Mouse (Mus musculus): Measurements from ENCODE around the gene H2-Aa. TPM values are rescaled to one million over a fixed set of nuclear protein-coding genes. Genes with fewer than 3 reads are reported as not detected.

The H2-Aa gene
- total RNA-seq, 2 experiments from 2014 or later: 7.0 to 13.1 TPM

GRCm38 (mm10) chr17:34300691-34301566, 13.3 kb upstream of the H2-Aa start:
- no peak for DNase-seq
- intact Hi-C loops (cut with DNase I): no loop called here

- intact Hi-C loops (cut with DNase I): no loop called here
- DNase-seq: no peak
These were observed 12.4 kb upstream of the H2-Aa start for GRCm38 (mm10) chr17:34300071-34300470.

- DNase-seq: no peak
- intact Hi-C loops (cut with DNase I): no loop called here
These were observed 11.7 kb upstream of the H2-Aa start for GRCm38 (mm10) chr17:34299356-34299755.

- intact Hi-C loops (cut with DNase I): no loop called here
- DNase-seq: peak; percentile 12 to 55
These were observed 8.5 kb upstream of the H2-Aa start for GRCm38 (mm10) chr17:34295891-34296794.

GRCm38 (mm10) chr17:34295307-34295706, 7.7 kb upstream of the H2-Aa start:
- no peak for DNase-seq
- intact Hi-C loops (cut with DNase I): no loop called here

- no peak for DNase-seq
- intact Hi-C loops (cut with DNase I): no loop called here
These were observed 6.6 kb upstream of the H2-Aa start for GRCm38 (mm10) chr17:34294249-34294648.

GRCm38 (mm10) chr17:34293533-34293932, 5.9 kb upstream of the H2-Aa start:
- no peak for DNase-seq
- intact Hi-C loops (cut with DNase I): no loop called here

GRCm38 (mm10) chr17:34292570-34292969, 4.9 kb upstream of the H2-Aa start:
- intact Hi-C loops (cut with DNase I): no loop called here

GRCm38 (mm10) chr17:34291609-34292008, 4.0 kb upstream of the H2-Aa start:
- intact Hi-C loops (cut with DNase I): no loop called here
- DNase-seq: peak; percentile 73 to 85

More at GRCm38 (mm10) chr17:34292570-34292969, 4.9 kb upstream of the H2-Aa start:
- DNase-seq: no peak

GRCm38 (mm10) chr17:34288131-34288530, 508 bp upstream of the H2-Aa start:
- intact Hi-C loops (cut with DNase I): no loop called here
- DNase-seq: no peak

- DNase-seq: no peak
- intact Hi-C loops (cut with DNase I): no loop called here
These were observed 624 bp downstream of the H2-Aa start for GRCm38 (mm10) chr17:34286999-34287398.

GRCm38 (mm10) chr17:34286501-34286900, 1.1 kb downstream of the H2-Aa start:
- no peak for DNase-seq
- intact Hi-C loops (cut with DNase I): no loop called here

GRCm38 (mm10) chr17:34285848-34286247, 1.8 kb downstream of the H2-Aa start:
- intact Hi-C loops (cut with DNase I): no loop called here

GRCm38 (mm10) chr17:34285371-34285770, 2.3 kb downstream of the H2-Aa start:
- DNase-seq: no peak
- intact Hi-C loops (cut with DNase I): no loop called here

More at GRCm38 (mm10) chr17:34285848-34286247, 1.8 kb downstream of the H2-Aa start:
- DNase-seq: peak; percentile 28 to 37

GRCm38 (mm10) chr17:34281836-34282235, 5.8 kb downstream of the H2-Aa start:
- DNase-seq: no peak
- intact Hi-C loops (cut with DNase I): no loop called here

GRCm38 (mm10) chr17:34280499-34281038, 7.1 kb downstream of the H2-Aa start:
- no peak for DNase-seq
- intact Hi-C loops (cut with DNase I): no loop called here

- intact Hi-C loops (cut with DNase I): no loop called here
- DNase-seq: no peak
These were observed 15.5 kb downstream of the H2-Aa start for GRCm38 (mm10) chr17:34272102-34272501.

- no peak for DNase-seq
- intact Hi-C loops (cut with DNase I): no loop called here
These were observed 16.7 kb downstream of the H2-Aa start for GRCm38 (mm10) chr17:34270940-34271339.

- intact Hi-C loops (cut with DNase I): no loop called here
- DNase-seq: no peak
These were observed 17.4 kb downstream of the H2-Aa start for GRCm38 (mm10) chr17:34270230-34270629.

- intact Hi-C loops (cut with DNase I): no loop called here
- no peak for DNase-seq
These were observed 17.8 kb downstream of the H2-Aa start for GRCm38 (mm10) chr17:34269817-34270216.

- intact Hi-C loops (cut with DNase I): no loop called here
These were observed 18.9 kb downstream of the H2-Aa start for GRCm38 (mm10) chr17:34268748-34269147.

More at GRCm38 (mm10) chr17:34268748-34269147, 18.9 kb downstream of the H2-Aa start:
- no peak for DNase-seq
